Mouse (Mus musculus) cerebellum, adult 8-10 months (tissue): ENCODE results near the gene Ms4a18.
"Not testable (repeated sequence)": the region's sequence is repeated elsewhere in the genome, so short reads cannot be mapped to it uniquely, and the experiment has no call there.

Experiments
- DNase-seq: peaks from one replicate; pipeline ENCODE4 v3.0.0; 2022

Ms4a18 gene

GRCm38 (mm10) chr19:11017891-11018290 is at the start of gene Ms4a18:
TSS of gene Ms4a18 (minus strand) at chr19:11018031.
- DNase-seq: no peak

GRCm38 (mm10) chr19:11065202-11065875 is 47.5 kb upstream of the Ms4a18 start:
- no peak for DNase-seq

GRCm38 (mm10) chr19:11060900-11061299 is 43.1 kb upstream of the Ms4a18 start:
- no peak for DNase-seq

- DNase-seq: no peak
Measured at GRCm38 (mm10) chr19:11059967-11060366, 42.1 kb upstream of the Ms4a18 start.

- not testable (repeated sequence) for DNase-seq
Measured at GRCm38 (mm10) chr19:11055700-11056099, 37.9 kb upstream of the Ms4a18 start.

- no peak for DNase-seq
Measured at GRCm38 (mm10) chr19:11053277-11053676, 35.4 kb upstream of the Ms4a18 start.

- no peak for DNase-seq
Measured at GRCm38 (mm10) chr19:11052877-11053276, 35.0 kb upstream of the Ms4a18 start.

GRCm38 (mm10) chr19:11050286-11050685 is 32.5 kb upstream of the Ms4a18 start:
- DNase-seq: no peak

- DNase-seq: no peak
Measured at GRCm38 (mm10) chr19:11049426-11049825, 31.6 kb upstream of the Ms4a18 start.

- no peak for DNase-seq
Measured at GRCm38 (mm10) chr19:11048503-11048902, 30.7 kb upstream of the Ms4a18 start.

- DNase-seq: no peak
Measured at GRCm38 (mm10) chr19:11048009-11048408, 30.2 kb upstream of the Ms4a18 start.

GRCm38 (mm10) chr19:11044996-11045711 is 27.3 kb upstream of the Ms4a18 start:
- no peak for DNase-seq

- no peak for DNase-seq
Measured at GRCm38 (mm10) chr19:11044671-11044995, 26.8 kb upstream of the Ms4a18 start.

- DNase-seq: no peak
Measured at GRCm38 (mm10) chr19:11037570-11037969, 19.7 kb upstream of the Ms4a18 start.

GRCm38 (mm10) chr19:11022382-11022781 is 4.6 kb upstream of the Ms4a18 start:
- no peak for DNase-seq

GRCm38 (mm10) chr19:11017251-11017650 is 580 bp downstream of the Ms4a18 start:
- DNase-seq: no peak

- no peak for DNase-seq
Measured at GRCm38 (mm10) chr19:11015998-11016397, 1.8 kb downstream of the Ms4a18 start.

GRCm38 (mm10) chr19:11015468-11015867 is 2.4 kb downstream of the Ms4a18 start:
- DNase-seq: no peak

GRCm38 (mm10) chr19:10993150-10993549 is 24.7 kb downstream of the Ms4a18 start, which contains the start of gene Ms4a15:
TSS of gene Ms4a15 (minus strand) at chr19:10993250.
- DNase-seq: no peak

- no peak for DNase-seq
Measured at GRCm38 (mm10) chr19:10991911-10992310, 25.9 kb downstream of the Ms4a18 start.

GRCm38 (mm10) chr19:10990751-10991150 is 27.1 kb downstream of the Ms4a18 start:
- no peak for DNase-seq

GRCm38 (mm10) chr19:10988563-10988962 is 29.3 kb downstream of the Ms4a18 start:
- no peak for DNase-seq

GRCm38 (mm10) chr19:10985889-10986288 is 31.9 kb downstream of the Ms4a18 start:
- no peak for DNase-seq

- no peak for DNase-seq
Measured at GRCm38 (mm10) chr19:10984551-10984950, 33.3 kb downstream of the Ms4a18 start.

GRCm38 (mm10) chr19:10983146-10983545 is 34.7 kb downstream of the Ms4a18 start:
- peak; percentile 40 for DNase-seq
